Mouse (Mus musculus) right cerebral cortex, postnatal 4 days (tissue): ENCODE results near the gene Fat2.

Experiments used
- DNase-seq: peaks from one replicate; pipeline ENCODE4 v3.0.0-alpha.2; 2022

The Fat2 gene

GRCm38 (mm10) chr11:55236815-55237214 is 99.5 kb downstream of the Fat2 start:
- DNase-seq: no peak

- no peak for DNase-seq
Observed at GRCm38 (mm10) chr11:55234791-55235190, 101.6 kb downstream of the Fat2 start.

GRCm38 (mm10) chr11:55234288-55234687 is 102.1 kb downstream of the Fat2 start:
- DNase-seq: no peak

GRCm38 (mm10) chr11:55231034-55231433 is 105.3 kb downstream of the Fat2 start:
- no peak for DNase-seq

- DNase-seq: no peak
Observed at GRCm38 (mm10) chr11:55221306-55221705, 115.1 kb downstream of the Fat2 start.

- no peak for DNase-seq
Observed at GRCm38 (mm10) chr11:55218473-55218872, 117.9 kb downstream of the Fat2 start.

GRCm38 (mm10) chr11:55217880-55218279 is 118.5 kb downstream of the Fat2 start:
- no peak for DNase-seq

- DNase-seq: no peak
Observed at GRCm38 (mm10) chr11:55217418-55217817, 118.9 kb downstream of the Fat2 start.

GRCm38 (mm10) chr11:55216830-55217229 is 119.5 kb downstream of the Fat2 start:
- no peak for DNase-seq

- DNase-seq: no peak
Observed at GRCm38 (mm10) chr11:55216061-55216460, 120.3 kb downstream of the Fat2 start.

GRCm38 (mm10) chr11:55214978-55215377 is 121.4 kb downstream of the Fat2 start:
- DNase-seq: no peak

- no peak for DNase-seq
Observed at GRCm38 (mm10) chr11:55214161-55214560, 122.2 kb downstream of the Fat2 start.

GRCm38 (mm10) chr11:55213518-55213917 is 122.8 kb downstream of the Fat2 start:
- DNase-seq: no peak

GRCm38 (mm10) chr11:55209626-55210353 is 126.6 kb downstream of the Fat2 start:
- no peak for DNase-seq

- DNase-seq: no peak
Observed at GRCm38 (mm10) chr11:55209032-55209431, 127.3 kb downstream of the Fat2 start.

- no peak for DNase-seq
Observed at GRCm38 (mm10) chr11:55208001-55208690, 128.2 kb downstream of the Fat2 start.

GRCm38 (mm10) chr11:55204602-55205001 is 131.8 kb downstream of the Fat2 start:
- DNase-seq: peak; percentile 43

GRCm38 (mm10) chr11:55204159-55204596 is 132.2 kb downstream of the Fat2 start, which contains the start of gene Slc36a1:
TSS of gene Slc36a1 (plus strand) at chr11:55204350.
- peak; percentile 100 for DNase-seq
